Mouse (Mus musculus): ENCODE data around the gene Rag1.

Gene Rag1

GRCm38 (mm10) chr2:101598190-101599181, 50.8 kb downstream of the Rag1 start:
- in situ Hi-C loops (cut with MboI; ENCODE audit: low pct_unique_long_range_greater_than_20kb in 1 of 2, low sequenced_read_pairs in 2 of 2, unreplicated experiment in 1 of 2): no loop called here

- in situ Hi-C loops (cut with MboI; ENCODE audit: low pct_unique_long_range_greater_than_20kb in 1 of 2, low sequenced_read_pairs in 2 of 2, unreplicated experiment in 1 of 2): no loop called here
Measured at GRCm38 (mm10) chr2:101597186-101597585, 52.1 kb downstream of the Rag1 start.

GRCm38 (mm10) chr2:101594681-101595080, 54.6 kb downstream of the Rag1 start:
- in situ Hi-C loops (cut with MboI; ENCODE audit: low pct_unique_long_range_greater_than_20kb in 1 of 2, low sequenced_read_pairs in 2 of 2, unreplicated experiment in 1 of 2): no loop called here

GRCm38 (mm10) chr2:101592886-101593285, 56.4 kb downstream of the Rag1 start:
- in situ Hi-C loops (cut with MboI; ENCODE audit: low pct_unique_long_range_greater_than_20kb in 1 of 2, low sequenced_read_pairs in 2 of 2, unreplicated experiment in 1 of 2): no loop called here

- in situ Hi-C loops (cut with MboI; ENCODE audit: low pct_unique_long_range_greater_than_20kb in 1 of 2, low sequenced_read_pairs in 2 of 2, unreplicated experiment in 1 of 2): no loop called here
Measured at GRCm38 (mm10) chr2:101592023-101592841, 57.1 kb downstream of the Rag1 start.

GRCm38 (mm10) chr2:101591356-101591755, 57.9 kb downstream of the Rag1 start:
- in situ Hi-C loops (cut with MboI; ENCODE audit: low pct_unique_long_range_greater_than_20kb in 1 of 2, low sequenced_read_pairs in 2 of 2, unreplicated experiment in 1 of 2): no loop called here

Data from mouse embryonic stem cell (cell line).